Mouse (Mus musculus): ENCODE measurements around the gene Mgat4b.
A peak's percentile ranks its signal among the peaks of the same experiment; 100 is the strongest.

Mgat4b gene

GRCm38 (mm10) chr11:50224671-50225530, 14.2 kb downstream of the Mgat4b start:
- peak in 1 of 2 experiments; percentile 34 for DNase-seq (ENCODE audit: low read depth in 2 of 2, low spot score in 2 of 2)

DNA sequence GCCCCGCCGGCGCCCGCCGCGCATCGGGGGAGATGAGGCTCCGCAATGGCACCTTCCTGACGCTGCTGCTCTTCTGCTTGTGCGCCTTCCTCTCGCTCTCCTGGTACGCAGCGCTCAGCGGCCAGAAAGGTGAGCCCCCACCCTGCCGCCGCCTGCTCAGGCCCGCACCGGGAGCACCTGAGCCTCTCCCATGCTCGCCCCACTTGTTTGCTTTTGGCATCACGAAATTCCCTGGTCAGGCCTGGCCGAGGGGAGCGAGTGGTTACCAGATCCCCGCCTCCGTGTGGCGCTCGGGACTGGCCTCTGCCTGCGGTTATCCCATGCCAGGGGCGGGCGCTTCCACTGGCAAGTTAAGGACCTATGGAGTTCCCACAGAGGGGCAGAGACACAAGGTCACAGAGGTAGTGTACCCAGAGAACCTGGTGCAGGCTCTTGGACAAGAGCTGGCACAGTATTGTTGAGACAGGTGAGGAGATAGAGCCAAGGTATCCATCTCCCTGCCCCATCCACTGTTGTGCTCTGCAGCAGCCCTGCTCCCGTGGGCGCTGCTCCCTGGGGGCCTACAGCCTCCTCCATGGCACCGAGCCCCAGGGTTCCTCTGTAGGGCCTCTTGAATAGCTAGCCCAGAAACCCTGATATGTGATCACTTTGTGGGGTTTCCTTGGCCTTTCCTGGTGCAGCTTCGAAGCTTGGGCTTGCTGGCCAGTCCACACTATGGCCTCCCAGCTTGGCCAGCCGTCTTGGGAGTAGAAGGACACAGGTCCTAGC, 15.1 kb downstream of the Mgat4b start:
- DNase-seq (ENCODE audit: low read depth in 2 of 2, low spot score in 2 of 2): no peak

DNA sequence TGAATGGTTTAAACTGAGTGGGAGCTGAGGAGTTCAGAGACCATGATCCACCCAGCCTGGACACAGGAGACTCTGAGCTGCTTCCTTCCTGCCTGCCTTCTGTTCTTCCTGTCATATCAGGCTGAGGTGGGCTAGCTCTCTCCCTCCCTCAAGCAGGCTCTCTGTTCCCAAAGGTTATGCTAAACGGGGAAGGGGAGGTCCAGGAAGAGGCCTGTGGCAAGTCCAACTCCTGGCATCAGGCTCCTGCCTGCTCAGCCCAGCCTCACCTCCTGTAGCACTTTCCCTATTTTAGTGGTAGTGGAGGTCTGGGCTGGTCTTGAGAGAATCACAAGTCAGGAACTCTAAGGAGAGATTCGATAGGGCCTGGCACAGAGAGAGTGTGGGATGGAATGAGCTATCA, 15.7 kb downstream of the Mgat4b start:
- DNase-seq (ENCODE audit: low read depth in 2 of 2, low spot score in 2 of 2): no peak

DNA sequence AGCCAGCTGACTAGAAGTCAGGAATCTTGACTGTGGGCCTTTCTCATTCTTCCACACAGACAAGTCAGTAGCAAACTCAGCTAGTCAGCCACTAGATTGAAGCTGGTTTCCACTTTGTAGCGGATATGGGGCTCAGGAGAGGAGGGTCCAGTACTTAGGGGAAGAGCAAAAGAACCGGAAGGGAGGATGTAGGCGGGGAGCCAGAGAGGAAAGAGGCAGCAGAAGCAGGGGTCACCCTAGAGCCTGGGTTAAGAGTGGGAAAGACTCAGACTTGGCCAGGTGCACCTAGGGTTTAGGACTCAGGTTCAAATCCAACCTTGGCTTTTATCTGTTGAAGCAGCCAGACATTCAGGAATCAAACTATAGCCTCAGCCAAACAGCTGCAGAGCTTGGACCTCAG, 16.5 kb downstream of the Mgat4b start:
- no peak for DNase-seq (ENCODE audit: low read depth in 2 of 2, low spot score in 2 of 2)

DNA sequence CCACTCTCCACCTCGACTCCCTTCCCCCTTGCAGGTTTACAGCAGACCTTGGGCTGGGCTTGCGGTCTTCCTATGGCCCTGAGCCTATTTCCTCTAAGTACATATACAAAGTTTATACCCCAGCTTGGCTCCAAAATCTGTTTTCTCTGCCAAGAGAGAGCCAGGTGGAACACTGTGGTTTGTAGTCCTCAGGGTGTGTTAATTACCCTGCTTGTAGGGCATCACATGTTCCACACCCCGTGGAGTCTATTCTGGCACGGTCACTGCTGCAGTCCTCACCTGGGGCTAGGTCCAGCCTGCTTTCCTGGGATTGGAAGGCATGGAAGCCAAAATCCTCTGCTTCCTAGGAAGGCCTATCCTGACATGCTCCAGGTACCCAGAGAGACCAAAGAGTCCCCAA, 17.0 kb downstream of the Mgat4b start:
- DNase-seq (ENCODE audit: low read depth in 2 of 2, low spot score in 2 of 2): no peak

- no peak for DNase-seq (ENCODE audit: low read depth in 2 of 2, low spot score in 2 of 2)
Measured at GRCm38 (mm10) chr11:50228772-50229171, 18.1 kb downstream of the Mgat4b start.

- no peak for DNase-seq (ENCODE audit: low read depth in 2 of 2, low spot score in 2 of 2)
Measured at GRCm38 (mm10) chr11:50229252-50229910, 18.7 kb downstream of the Mgat4b start.

- no peak for DNase-seq (ENCODE audit: low read depth in 2 of 2, low spot score in 2 of 2)
Measured at GRCm38 (mm10) chr11:50230481-50231304, 20.0 kb downstream of the Mgat4b start.

GRCm38 (mm10) chr11:50231411-50231810, 20.7 kb downstream of the Mgat4b start:
- peak; percentile 57 to 81 for DNase-seq (ENCODE audit: low read depth in 2 of 2, low spot score in 2 of 2)

DNA sequence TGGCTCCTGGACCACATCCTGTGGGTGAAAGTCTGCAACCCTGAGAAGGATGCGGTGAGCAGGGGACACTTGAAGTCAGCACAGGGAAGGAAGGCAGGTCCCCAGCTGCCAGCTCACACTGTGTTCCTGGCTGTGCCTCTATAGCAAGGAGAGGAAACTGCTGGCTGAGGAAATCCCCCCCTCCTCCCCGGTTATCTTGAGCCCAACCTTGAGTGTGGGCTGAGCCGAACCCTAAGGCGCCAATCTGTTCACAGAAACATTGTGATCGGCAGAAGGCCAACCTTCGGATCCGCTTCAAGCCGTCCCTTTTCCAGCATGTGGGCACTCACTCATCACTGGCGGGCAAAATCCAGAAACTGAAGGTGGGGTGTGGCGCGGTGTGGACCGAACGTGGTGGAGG, 22.3 kb downstream of the Mgat4b start:
- DNase-seq (ENCODE audit: low read depth in 2 of 2, low spot score in 2 of 2): no peak

DNA sequence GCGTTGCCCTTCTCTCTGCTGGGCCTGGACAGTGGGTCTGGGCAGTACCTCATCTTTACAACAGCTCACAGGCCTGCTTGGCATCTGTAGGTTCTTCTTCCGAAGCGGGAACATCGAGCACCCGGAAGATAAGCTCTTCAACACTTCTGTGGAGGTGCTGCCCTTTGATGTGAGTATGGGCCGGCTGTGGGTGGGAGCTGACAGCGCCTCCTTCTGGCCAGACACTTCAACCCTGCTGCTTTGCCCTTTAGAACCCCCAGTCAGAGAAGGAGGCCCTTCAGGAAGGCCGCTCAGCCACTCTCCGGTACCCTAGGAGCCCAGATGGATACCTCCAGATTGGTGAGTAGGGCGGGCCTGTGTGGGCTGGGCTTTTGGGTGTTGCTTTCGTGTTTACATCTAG, 23.3 kb downstream of the Mgat4b start:
- DNase-seq (ENCODE audit: low read depth in 2 of 2, low spot score in 2 of 2): no peak

DNA sequence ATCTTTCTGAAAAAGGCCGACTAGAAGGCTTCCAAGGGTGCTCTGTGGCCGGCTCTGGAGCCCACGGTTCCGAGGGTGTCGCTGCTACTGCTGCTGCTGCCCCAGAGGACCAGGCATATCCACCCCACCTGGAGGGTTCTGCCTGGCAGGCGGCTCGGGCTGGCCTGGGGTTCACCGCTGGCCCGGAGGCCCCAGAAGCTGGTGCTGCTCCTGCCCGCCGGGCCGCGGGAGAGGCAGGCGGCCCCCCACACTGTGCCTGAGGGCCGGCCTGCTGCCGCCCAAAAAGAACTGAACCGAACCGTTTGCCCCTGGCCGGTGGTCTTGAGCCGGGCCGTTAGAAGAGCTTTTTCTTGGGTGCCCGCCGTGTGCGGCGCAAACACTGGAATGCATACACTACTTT, 23.9 kb downstream of the Mgat4b start:
- no peak for DNase-seq (ENCODE audit: low read depth in 2 of 2, low spot score in 2 of 2)

DNA sequence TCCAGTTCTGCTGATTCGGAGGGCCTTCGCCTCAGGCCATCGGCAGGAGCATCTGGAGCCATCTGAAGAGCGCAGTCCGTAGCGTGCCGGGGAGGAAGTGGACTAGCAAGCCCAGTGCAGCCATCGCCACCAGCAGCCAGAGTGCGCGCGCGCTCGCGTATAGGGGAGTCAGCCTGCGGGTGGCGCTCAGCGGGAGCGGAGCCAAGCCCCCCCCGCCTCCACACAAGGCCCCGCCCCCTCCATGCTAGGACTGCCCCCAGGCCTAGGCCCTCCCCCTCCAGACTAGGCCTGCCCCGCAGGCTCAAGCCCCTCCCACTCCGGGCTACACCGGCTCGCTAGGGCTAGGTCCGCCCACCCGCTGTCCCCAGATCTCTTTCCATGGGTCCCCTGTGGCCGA, 25.8 kb downstream of the Mgat4b start:
- peak; percentile 83 to 92 for DNase-seq (ENCODE audit: low read depth in 2 of 2, low spot score in 2 of 2)

DNA sequence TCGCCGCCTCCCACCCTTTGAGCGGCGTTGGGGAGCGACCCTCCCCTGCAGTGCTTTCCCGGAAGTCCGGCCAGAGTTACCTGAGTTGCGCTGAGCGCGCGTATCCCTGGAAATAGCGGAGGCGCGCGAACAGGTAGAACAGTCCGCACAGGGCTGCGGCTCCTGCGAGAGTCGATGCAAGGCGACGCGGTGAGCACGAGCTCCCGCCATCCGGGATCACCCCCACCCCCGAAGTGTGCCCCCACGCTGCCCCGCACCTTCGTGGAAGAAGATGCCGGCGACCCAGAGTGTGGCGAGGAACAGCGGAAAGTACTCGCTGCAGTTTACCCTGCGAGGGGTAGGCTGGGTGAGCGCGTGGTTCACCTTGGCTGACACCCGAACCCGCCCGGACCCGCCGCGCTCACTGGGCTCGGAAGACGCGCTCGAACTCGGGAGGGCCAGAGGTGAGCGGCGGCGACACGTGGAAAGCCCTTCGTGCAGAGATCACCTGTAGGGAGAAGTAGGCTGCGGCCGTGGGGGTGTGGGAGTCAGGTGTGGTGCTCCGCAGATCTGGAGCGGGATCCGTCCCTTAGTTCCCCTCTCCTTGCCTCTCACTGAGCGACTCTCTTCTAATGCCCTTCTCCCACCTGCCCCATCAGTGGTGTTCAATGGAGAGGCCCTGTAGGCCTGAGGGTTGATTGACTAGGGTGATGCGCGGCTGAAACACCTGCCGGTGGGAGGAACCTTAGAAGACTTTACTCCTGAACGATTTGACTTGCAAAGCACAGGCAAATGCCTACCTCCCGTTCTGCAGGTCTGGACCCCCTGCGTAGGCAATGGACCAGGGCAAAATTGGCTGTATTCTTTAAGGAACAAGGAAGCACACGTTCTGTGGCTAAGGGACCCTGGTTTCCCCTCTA, 26.5 kb downstream of the Mgat4b start:
- no peak for DNase-seq (ENCODE audit: low read depth in 2 of 2, low spot score in 2 of 2)

DNA sequence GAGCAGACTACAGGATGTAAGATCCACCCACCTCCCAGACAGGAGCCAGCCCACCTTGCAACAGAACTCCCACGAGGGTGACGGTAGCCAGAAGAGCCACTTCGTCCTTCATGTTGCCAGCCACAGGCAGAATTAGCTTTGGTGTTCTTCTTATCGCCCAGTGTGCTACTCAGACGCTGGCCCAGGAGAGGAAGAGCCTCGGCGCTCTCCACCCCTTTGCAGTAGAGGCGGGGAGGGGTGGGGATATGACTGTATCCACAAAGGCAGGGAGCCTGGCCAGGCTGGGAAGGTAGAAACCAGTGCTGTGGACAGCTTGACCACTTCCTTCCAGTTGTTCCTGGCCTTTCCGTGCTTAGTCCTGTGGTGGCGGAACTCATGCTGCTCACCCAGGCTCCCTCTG, 27.6 kb downstream of the Mgat4b start, which contains the start of gene Ltc4s:
TSS of gene Ltc4s (minus strand) at position 293 of the 400 bp plus-strand sequence.
- DNase-seq (ENCODE audit: low read depth in 2 of 2, low spot score in 2 of 2): no peak

DNA sequence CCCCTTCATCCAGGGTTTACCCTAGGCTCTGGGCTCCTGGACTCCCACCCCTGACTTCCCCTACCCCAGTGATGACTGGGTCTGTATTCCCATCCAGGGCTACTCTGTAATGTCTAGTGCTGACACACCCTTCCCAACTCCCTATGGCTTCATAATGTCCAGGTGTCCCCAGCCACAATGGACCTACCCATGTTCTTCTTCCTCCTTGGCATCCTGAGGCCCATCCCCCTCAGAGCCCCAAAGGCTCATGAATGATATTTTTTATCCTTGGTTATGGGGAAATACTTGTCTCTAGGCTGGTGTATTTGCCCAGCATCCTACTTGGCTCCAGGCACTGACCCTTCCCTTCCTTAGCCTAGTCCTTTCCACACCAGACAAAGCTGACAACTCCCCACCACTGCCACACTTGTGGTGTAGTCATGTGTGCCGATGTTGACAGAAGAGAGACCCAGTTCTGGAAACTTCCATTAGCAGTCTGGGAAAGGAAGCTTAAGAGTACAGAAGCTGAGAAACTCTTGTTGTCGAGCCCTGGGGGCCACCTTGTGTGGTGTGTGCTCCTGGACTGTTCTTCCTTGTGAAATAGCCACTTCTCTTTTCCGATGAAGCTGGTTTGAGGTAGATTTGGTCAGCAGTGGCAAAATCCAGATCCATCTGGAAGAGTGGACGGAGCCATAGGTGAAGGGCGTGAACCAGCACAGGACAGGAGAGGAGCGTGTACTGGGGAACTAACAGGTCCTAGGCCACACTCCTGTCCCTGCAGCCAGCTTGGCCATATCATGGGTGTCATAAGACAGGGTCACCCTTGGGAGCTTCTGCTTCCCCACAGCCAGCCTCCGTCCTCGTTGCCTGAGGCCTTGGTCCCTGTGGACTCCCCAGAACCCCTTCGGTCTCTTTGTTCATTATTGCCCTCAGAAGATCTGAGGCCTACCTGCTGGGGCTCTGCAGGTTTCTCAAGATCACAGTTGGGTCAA, 28.4 kb downstream of the Mgat4b start:
- DNase-seq (ENCODE audit: low read depth in 2 of 2, low spot score in 2 of 2): no peak

DNA sequence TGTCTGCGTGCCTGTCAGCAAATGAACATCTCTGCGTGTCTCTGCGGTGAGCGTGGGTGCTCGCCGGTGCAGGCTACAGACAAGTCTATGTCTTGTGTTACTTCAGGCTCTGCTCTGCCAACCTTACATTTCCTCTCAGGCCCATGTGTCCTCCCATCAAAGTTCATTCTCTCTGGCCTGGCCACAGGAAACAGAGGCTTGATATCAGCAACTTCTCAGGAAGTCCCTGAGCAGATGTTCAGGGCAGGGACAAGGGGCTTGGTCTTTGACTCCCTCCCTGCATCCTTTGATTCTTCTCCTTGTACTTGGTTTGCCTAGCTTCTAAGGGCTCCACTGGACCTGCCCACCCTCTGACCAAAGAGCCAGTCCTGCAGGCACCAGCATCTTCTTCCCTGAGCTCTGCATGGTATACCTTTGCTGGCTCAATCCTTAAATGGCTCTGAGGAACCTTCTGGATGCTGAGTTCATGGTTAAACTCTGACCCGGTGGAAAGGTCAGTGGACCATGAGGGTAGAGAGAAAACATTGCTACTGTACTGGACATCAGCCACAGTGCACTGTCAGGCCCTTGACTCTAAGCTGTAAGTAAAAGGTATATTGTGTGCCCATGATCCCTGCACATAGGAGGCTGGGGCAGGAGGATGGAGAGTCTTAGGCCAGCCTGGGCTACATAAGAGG, 29.7 kb downstream of the Mgat4b start:
- DNase-seq (ENCODE audit: low read depth in 2 of 2, low spot score in 2 of 2): no peak

DNA sequence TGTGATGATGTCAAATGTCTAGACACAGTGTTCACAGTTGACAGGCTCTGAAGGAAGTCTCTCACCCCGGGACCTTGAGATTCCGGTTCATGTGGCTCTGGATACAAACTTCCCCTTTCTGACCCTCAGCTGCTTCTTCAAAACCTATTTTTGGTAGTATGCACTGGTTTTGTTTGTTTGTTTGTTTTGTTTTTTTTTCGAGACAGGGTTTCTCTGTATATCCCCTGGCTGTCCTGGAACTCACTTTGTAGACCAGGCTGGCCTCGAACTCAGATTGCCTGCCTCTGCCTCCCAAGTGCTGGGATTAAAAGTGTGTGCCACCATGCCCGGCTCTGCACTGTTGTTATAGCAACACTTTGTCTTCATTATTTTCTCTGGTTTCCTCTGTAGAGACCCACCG, 33.2 kb downstream of the Mgat4b start:
- no peak for DNase-seq (ENCODE audit: low read depth in 2 of 2, low spot score in 2 of 2)

Measured in CD8-positive naive resting alpha-beta T cell, adult 2 months (primary cell).